Mouse (Mus musculus): ENCODE measurements at regions not wholly inside any gene's neighbourhood (a gene's known extent, or its start where the extent isn't known, plus 50 kb on each side); places are given as distances from the start of the nearest gene placed in this dataset.

DNA sequence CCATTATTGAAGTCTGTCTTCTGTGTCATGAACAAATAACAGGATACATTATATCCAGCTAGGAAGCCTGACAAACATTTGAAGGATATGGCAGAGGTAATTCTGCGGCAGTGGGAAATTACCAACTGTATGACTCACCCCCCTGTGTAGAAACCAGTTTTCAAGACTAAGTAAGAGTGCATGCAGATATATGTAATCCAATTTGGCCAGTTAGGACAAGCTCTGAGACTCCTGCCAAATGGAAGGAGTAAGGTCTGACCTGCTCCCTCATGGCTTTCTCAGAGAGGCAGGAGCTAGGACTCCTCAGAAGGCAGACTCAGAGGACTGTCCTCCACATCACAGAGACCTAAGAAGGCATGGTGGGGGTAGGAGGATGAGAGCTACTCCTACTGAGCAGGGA lies 57.6 kb upstream of the Slc22a23 start:
- no peak overlapping the region for H3K4me3 ChIP-seq
- no peak overlapping the region for H3K27ac ChIP-seq
- H3K27me3 ChIP-seq (ENCODE audit: low read depth, poor library complexity, severe bottlenecking), result no peaks in the 10 kb centered on the region
- H3K4me1 ChIP-seq, result peaks cover 12% of the 10 kb centered on the region
- 84% methylated on average over 1 of the region's 1 CpGs for WGBS
- no peak for DNase-seq (ENCODE audit: low spot score)
- no peaks in the 10 kb centered on the region for H3K36me3 ChIP-seq
- no peaks in the 10 kb centered on the region for H3K9me3 ChIP-seq (replicated peaks)

DNA sequence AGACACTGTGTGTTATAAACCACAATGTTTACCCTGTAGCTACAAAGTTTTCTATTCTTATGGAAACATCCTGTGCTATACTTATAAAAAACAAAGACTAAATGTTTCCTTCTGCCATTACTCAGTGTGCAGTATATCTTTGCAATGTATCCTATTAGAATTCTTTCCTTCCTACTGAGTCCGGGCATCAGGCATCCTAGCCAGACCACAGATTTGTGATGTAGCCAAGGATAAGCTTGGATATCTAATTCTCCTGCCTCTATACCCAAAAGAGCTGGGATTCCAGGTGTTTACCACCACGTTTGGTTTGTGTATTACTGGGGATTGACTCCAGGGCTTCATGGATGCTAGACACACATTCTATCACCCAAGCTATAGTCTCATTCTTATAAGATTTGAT lies 56.0 kb upstream of the Slc22a23 start:
- Histone ChIP-seq H3K36me3 (no peaks in the 10 kb centered on the region), H3K27ac (no peak overlapping the region), H3K27me3 (ENCODE audit: low read depth, poor library complexity, severe bottlenecking) (no peaks in the 10 kb centered on the region), H3K4me3 (no peak overlapping the region), H3K9me3 (replicated peaks) (no peaks in the 10 kb centered on the region), H3K4me1 (peaks cover 12% of the 10 kb centered on the region)
- WGBS, result 84% methylated on average over 2 of the region's 2 CpGs
- no peak for DNase-seq (ENCODE audit: low spot score)

DNA sequence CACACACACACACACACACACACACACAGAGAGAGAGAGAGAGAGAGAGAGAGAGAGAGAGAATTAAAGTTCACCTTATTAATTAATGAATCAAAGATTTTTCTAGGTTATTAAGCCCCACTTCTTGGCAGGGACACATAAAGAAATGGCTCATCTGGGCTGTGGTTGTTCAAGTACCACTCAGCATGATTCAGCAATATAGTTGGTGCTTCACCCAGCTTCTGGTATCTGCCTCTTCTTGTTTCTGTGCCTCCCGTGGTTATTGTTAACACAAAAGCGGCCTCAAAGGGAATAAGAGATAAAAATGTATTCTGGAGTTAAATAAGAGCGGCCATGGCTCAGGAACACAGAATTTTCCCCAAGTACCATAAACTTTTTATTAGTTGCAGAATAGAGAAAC lies 53.9 kb upstream of the Slc22a23 start:
- DNase-seq (ENCODE audit: low spot score), result no peak
- no peak overlapping the region for H3K27ac ChIP-seq
- WGBS, result 77% methylated on average over 3 of the region's 3 CpGs

DNA sequence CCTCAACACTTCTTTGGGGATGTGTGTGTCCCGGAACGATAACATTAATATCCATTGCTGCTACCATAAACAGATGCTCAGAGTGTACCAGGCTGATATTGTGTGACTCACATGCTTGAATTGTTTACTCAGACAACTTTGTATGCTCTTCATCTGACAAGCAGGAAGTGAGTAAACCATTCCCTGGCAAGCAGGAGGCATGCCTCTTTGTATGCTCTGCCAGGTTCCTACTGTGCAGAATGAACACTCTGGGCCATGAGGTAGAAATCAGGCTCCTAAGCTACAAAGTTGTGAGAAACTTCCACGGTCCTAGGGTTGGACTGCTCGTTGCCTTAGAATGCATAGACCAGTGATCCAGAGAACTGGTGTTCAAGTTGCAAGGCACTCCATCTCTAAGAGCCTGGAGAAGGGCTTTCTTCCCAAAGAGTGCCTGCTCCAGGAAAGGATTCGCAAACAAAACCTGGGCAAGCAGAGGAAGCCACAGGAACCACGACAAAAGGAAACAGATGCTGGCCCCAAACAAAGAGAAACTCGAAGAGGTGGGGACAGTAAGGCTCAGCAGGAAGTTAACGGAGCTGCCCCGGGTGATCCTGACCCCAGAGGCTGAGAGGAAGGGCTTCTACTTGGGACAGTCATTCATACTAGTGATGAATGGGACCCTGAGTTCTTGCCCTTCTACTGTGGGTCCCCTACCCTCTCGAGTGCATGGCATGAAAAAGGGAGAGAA lies 53.2 kb upstream of the Slc22a23 start:
- 50% methylated on average over 10 of the region's 10 CpGs for WGBS
- DNase-seq (ENCODE audit: low spot score), result no peak
- H3K27ac ChIP-seq, result peak overlapping the region; percentile 68

More for the DNA sequence above, 53.9 kb upstream of the Slc22a23 start:
- H3K9me3 ChIP-seq (replicated peaks), result no peaks in the 10 kb centered on the region
- peaks cover 26% of the 10 kb centered on the region for H3K4me1 ChIP-seq
- H3K36me3 ChIP-seq, result no peaks in the 10 kb centered on the region
- no peaks in the 10 kb centered on the region for H3K27me3 ChIP-seq (ENCODE audit: low read depth, poor library complexity, severe bottlenecking)
- no peak overlapping the region for H3K4me3 ChIP-seq

DNA sequence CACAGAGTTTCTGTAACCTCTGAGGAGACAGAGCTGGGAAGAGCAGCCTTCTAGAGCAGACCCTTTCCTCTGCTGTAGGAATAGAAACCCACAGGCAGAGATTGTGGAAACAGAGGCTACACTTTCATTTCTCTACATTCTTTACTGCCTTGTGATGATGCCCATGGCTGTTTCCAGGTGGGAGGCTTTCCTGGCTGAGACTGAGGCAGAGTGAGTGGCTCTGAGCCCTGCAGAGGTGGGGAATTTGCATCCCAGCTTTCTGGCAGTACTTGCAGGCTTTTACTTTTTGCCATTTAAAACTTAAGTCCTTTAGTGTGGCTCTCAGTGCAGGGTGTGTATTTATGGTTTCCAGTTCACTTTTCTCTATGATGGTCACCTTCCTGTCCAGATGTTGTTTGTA lies 50.5 kb upstream of the Slc22a23 start:
- Histone ChIP-seq H3K27me3 (ENCODE audit: low read depth, poor library complexity, severe bottlenecking) (no peaks in the 10 kb centered on the region), H3K36me3 (no peaks in the 10 kb centered on the region), H3K27ac (peak overlapping the region; percentile 65), H3K4me1 (peaks cover 26% of the 10 kb centered on the region), H3K9me3 (replicated peaks) (no peaks in the 10 kb centered on the region), H3K4me3 (no peak overlapping the region)
- DNase-seq (ENCODE audit: low spot score), result no peak

More for the DNA sequence above, 53.2 kb upstream of the Slc22a23 start:
- no peaks in the 10 kb centered on the region for H3K36me3 ChIP-seq
- H3K27me3 ChIP-seq (ENCODE audit: low read depth, poor library complexity, severe bottlenecking), result no peaks in the 10 kb centered on the region
- H3K4me1 ChIP-seq, result peaks cover 26% of the 10 kb centered on the region
- H3K4me3 ChIP-seq, result no peak overlapping the region
- no peaks in the 10 kb centered on the region for H3K9me3 ChIP-seq (replicated peaks)

DNA sequence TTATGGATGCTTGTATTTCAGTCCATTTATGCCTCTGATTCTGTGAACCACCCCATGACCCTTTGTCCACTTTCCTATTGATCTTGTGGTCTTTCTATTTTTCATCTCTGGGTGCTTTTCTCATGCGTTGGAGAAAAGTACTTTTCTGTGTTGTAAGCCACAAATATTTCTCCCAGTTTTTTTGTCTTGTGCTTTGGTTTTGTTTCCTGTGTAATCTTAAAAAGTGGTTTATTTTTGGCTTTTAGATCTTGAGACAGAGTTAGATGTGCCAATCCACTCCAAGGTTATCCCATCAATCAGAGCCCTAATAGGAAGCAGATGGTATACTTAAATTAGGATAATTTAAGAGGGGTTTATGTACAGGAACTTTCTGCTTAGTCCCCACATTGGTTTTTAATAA lies 50.0 kb upstream of the Slc22a23 start:
- no peaks in the 10 kb centered on the region for H3K36me3 ChIP-seq
- H3K4me3 ChIP-seq, result no peak overlapping the region
- H3K9me3 ChIP-seq (replicated peaks), result no peaks in the 10 kb centered on the region
- no peak for DNase-seq (ENCODE audit: low spot score)
- H3K27me3 ChIP-seq (ENCODE audit: low read depth, poor library complexity, severe bottlenecking), result no peaks in the 10 kb centered on the region
- H3K27ac ChIP-seq, result peak overlapping the region; percentile 65; the same call in 1 of the 2 replicates
- H3K4me1 ChIP-seq, result peaks cover 26% of the 10 kb centered on the region
- WGBS, result 74% methylated on average over 1 of the region's 1 CpGs
